Mouse (Mus musculus): ENCODE measurements around the gene Evc.

Gene Evc

GRCm38 (mm10) chr5:37298370-37298769 lies 38.3 kb downstream of the Evc start:
- no peak for DNase-seq

- DNase-seq = no peak
Measured at GRCm38 (mm10) chr5:37296717-37297116, 40.0 kb downstream of the Evc start.

- DNase-seq = no peak
Measured at GRCm38 (mm10) chr5:37290983-37291382, 45.7 kb downstream of the Evc start.

GRCm38 (mm10) chr5:37289236-37289635 lies 47.5 kb downstream of the Evc start:
- no peak for DNase-seq

GRCm38 (mm10) chr5:37288374-37288773 lies 48.3 kb downstream of the Evc start:
- DNase-seq = no peak

GRCm38 (mm10) chr5:37281021-37281420 lies 55.7 kb downstream of the Evc start:
- no peak for DNase-seq

GRCm38 (mm10) chr5:37263816-37264215 lies 72.9 kb downstream of the Evc start:
- DNase-seq = no peak

- DNase-seq = no peak
Measured at GRCm38 (mm10) chr5:37261734-37262133, 75.0 kb downstream of the Evc start.

GRCm38 (mm10) chr5:37257243-37257642 lies 79.5 kb downstream of the Evc start:
- no peak for DNase-seq

- no peak for DNase-seq
Measured at GRCm38 (mm10) chr5:37256823-37257222, 79.9 kb downstream of the Evc start.

GRCm38 (mm10) chr5:37254523-37254922 lies 82.2 kb downstream of the Evc start:
- no peak for DNase-seq

- DNase-seq = no peak
Measured at GRCm38 (mm10) chr5:37252101-37252804, 84.4 kb downstream of the Evc start.

GRCm38 (mm10) chr5:37251596-37251995 lies 85.1 kb downstream of the Evc start:
- DNase-seq = no peak

GRCm38 (mm10) chr5:37248870-37249269 lies 87.8 kb downstream of the Evc start:
- DNase-seq = no peak

- no peak for DNase-seq
Measured at GRCm38 (mm10) chr5:37247456-37247855, 89.2 kb downstream of the Evc start.

- no peak for DNase-seq
Measured at GRCm38 (mm10) chr5:37246138-37246910, 90.4 kb downstream of the Evc start.

GRCm38 (mm10) chr5:37245651-37246050 lies 91.0 kb downstream of the Evc start:
- DNase-seq = peak; percentile 95

- no peak for DNase-seq
Measured at GRCm38 (mm10) chr5:37244666-37245242, 91.9 kb downstream of the Evc start.

- DNase-seq = no peak
Measured at GRCm38 (mm10) chr5:37244161-37244560, 92.5 kb downstream of the Evc start.

- no peak for DNase-seq
Measured at GRCm38 (mm10) chr5:37243169-37243886, 93.4 kb downstream of the Evc start.

- DNase-seq = no peak
Measured at GRCm38 (mm10) chr5:37242360-37243168, 94.1 kb downstream of the Evc start.

- no peak for DNase-seq
Measured at GRCm38 (mm10) chr5:37241651-37242151, 95.0 kb downstream of the Evc start, which contains the start of gene Crmp1. Gene Crmp1, plus strand, starts transcription at chr5:37241940.

Data from heart, adult 11 months (tissue).